Mouse (Mus musculus) natural killer cell, adult 2 months (primary cell): ENCODE measurements around the gene Trpv2.
A peak's percentile ranks its signal among the peaks of the same experiment; 100 is the strongest.

ENCODE experiments used
- DNase-seq, 2 experiments: peaks; one replicate each; pipeline ENCODE4 v3.0.0; 2022; ENCODE audit warnings: low spot score in 2 of 2

Gene Trpv2

GRCm38 (mm10) chr11:62573959-62574702 lies at the start of gene Trpv2:
Trpv2 (plus strand) TSS chr11:62574486.
- DNase-seq, result peak in 1 of 2 experiments; percentile 43

GRCm38 (mm10) chr11:62537089-62537488 lies 37.2 kb upstream of the Trpv2 start:
- no peak for DNase-seq

GRCm38 (mm10) chr11:62537590-62537989 lies 36.7 kb upstream of the Trpv2 start:
- no peak for DNase-seq

DNA sequence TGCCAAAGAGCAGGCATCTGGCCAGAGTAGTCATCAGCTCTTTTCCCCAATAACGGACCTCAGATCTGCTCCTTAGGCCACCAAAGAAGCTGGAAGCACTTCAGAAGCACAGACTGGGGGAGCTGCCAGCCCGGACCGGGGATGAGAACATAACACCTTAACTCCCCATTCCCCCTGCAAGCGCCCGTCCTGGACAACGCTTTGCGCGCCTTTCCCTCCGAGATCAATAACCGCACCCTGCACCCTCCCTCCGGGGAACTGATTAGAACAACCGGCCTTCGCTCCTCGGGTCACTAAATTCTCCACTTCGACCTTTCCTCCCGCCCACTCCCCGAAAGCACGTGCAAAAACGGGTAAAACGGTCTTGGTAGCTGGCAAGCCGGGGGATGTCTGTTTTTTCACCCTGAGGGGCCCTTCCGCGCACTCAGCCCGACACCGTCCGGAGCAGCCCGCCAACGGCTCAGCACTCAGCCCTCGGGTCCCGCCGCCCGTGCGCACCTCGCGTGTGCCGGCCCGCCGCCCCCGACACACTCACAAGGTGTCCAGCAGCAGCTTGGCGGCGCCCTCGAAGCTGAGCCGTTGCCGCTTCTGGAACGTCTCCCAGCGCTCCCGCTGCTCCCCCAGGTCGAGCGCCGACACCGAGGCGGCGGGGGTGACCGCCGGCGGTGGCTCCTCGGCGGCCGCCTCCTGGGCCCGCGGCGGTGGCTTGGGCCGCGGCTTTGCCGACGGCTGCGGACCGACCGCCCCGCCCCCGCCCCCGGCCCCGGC lies 35.8 kb upstream of the Trpv2 start:
- DNase-seq, result peak in 1 of 2 experiments; percentile 29

DNA sequence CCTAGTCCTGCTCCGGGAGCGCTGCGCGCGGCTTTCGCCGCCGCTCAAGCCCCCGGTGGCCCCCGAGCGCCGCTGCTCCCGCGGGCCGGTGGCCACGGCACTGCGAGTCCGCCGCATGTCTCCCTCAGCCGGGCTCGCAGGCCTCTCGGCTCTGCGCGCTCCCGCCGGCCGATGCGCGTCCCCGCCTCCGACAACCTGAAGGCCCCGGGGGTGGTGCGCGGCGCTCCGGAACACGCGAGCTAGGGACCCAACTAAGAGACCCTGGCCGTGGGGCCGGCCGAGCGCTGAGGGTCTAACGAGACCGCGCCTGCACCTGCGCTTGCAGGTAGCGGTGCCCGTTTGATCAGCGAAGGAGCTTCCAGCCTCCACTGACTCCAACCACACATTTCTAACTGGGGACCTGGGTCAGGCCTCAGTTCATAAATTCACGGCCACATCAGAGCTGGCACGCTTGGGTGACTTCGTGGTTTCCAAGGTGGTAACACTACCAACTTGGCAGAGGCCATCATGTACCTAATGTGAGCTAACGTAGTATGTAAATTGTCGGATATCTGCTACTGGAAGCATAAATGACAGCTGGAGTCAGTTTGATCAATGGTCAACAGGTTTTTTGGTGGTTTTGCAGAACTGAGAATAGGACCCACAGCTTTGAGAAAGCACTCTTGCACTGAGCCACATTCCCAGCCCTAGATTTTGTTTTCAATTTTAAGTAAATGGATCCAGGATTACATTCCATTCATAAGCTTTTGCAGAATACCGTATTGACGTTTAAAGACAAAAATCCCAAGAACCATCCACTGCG lies 35.0 kb upstream of the Trpv2 start, which contains the start of gene Cenpv:
TSS of gene Cenpv (minus strand) at position 173 of the 802 bp plus-strand sequence.
- peak; percentile 32 to 42 for DNase-seq

GRCm38 (mm10) chr11:62540167-62540566 lies 34.1 kb upstream of the Trpv2 start:
- no peak for DNase-seq

DNA sequence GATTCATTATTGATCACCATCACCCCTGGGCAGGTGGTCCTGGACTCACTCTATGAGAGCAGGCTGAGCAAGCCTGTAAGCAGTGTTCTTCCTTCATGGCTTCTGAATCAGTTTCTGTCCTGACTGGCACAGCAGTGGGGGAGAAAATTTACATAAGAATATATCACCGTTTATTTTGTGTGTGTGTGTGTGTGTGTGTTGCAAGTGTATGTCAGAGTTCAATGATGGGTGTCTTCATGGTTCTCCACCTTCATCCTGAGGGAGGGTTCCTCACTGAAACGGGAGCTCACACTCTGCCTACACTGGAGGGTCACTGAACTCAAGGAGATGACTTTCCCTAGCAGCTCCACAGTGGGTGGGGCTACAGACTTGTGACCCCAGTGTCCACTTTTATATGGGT lies 33.3 kb upstream of the Trpv2 start:
- DNase-seq, result no peak

DNA sequence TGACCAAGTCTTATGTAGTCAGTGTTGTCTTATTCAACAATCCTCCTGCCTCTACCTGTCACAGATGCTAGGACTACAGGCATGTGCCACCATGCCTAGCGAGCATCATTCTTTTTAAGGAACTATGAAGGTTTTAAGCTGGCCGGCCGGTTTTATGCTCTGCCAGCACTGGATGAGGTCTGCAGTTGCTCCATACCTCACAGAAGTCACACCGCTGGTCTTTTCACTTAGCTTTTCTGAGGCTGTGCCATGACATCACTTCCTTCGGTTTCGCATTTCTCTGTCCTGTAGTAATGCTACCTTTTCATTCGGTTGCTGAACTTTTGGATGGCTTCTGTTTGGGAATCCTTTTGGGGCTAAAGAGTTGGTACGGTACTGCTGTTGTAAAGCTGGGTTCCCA lies 32.7 kb upstream of the Trpv2 start:
- no peak for DNase-seq

- no peak for DNase-seq
Observed at GRCm38 (mm10) chr11:62543991-62544390, 30.3 kb upstream of the Trpv2 start.

DNA sequence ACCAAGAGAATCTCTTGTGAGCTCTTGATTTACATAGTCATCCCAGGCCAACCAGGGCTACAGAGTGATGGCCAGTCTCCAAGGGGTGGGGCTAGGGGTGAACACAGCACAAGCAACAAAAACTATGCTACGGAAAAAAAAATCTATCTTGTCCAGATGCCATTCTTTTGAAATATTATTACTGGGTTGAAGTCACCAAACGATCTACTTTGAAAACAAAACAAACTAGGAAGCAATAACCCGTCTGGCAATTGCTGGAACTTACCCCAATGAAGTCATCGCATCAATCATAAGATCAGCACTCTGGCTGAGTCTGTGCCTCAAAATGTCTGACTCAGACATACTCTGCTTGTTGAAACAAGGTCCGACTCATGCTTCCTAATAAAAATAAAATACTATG lies 24.5 kb upstream of the Trpv2 start:
- DNase-seq, result peak; percentile 51 to 59

- peak; percentile 61 to 67 for DNase-seq
Observed at GRCm38 (mm10) chr11:62550227-62550685, 24.0 kb upstream of the Trpv2 start.

- DNase-seq, result peak; percentile 98 to 99
Observed at GRCm38 (mm10) chr11:62550727-62551225, 23.5 kb upstream of the Trpv2 start, which contains the start of gene Ubb. Ubb (plus strand) TSS chr11:62551171.

GRCm38 (mm10) chr11:62551226-62552119 lies 22.8 kb upstream of the Trpv2 start:
- DNase-seq, result peak; percentile 90 to 91

DNA sequence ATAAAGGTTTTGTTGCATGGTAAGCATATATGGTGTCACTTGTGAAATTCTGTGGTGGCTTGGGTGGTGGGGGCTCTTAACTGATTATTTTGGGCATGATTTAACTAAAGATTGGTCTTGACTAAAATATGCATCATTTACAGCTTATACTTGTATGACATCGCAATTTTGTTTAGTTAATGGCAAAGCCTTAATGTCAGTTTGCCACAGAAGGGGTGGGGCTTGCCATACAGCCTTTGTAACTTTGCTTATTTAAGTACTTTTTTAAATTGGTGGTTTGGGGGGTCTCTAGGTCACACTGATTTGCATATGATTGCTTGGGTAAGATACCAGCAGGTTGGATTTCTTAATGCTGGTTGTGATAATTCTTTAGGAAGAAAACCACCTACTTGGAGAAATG lies 21.1 kb upstream of the Trpv2 start:
- DNase-seq, result no peak

GRCm38 (mm10) chr11:62553633-62554032 lies 20.7 kb upstream of the Trpv2 start:
- DNase-seq, result no peak

DNA sequence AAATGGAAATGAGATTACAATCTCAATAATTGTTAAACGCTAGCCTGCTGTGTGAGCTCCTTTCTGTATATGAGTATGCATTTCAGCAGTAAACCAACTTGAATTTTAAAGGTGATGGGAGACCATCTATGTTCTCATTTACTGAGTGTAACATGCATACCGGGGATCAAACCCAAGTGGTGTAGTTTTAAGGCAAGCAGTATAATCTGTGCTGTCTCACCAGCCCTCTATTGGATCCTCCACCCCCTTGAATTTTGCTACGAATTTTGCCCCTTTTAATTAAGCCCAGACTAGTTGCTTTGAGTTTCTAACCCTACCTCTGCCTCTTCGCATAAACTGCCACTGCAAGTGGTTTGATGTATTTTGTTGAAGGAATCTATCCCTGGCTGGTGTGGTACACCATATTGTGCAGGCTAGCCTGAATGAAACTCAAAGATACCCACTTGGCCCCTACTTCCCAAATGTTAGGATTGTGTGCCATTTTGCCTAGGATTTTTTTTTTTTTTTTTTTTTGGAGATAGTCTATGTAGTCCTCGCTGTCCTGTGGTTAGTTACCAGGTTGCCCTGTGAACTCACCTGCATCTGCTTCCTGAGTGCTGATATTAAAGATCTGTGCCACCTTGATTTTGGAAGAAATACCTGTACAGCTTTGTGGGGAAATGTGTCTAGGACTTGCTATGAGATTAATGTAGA lies 20.0 kb upstream of the Trpv2 start:
- no peak for DNase-seq

GRCm38 (mm10) chr11:62554934-62555517 lies 19.3 kb upstream of the Trpv2 start:
- no peak for DNase-seq

DNA sequence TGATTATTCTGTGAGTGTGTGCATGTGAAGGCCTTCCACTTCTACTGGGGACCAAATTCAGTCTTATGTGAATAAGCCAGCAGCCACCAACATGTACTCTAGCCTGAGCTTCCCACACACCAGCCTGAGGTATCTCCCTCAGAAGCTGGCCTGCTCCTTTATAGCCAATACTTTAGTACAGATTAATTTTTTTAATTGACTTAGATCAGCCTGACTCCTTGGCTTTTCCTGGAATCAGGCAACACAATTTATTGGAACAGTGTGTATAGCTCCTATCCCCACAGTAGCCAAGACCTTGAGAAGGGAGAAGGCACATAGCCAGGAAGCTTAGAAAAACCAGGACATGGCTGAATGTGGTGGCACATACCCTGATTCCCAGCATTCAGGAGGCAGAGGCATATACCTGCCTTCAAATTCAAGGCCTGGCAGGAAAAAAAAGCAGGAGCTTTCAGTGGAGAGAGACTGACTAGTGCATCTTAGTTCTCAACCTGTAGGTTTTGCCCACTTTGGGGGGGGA lies 18.3 kb upstream of the Trpv2 start:
- DNase-seq, result no peak

GRCm38 (mm10) chr11:62557205-62557604 lies 17.1 kb upstream of the Trpv2 start:
- no peak for DNase-seq
